Mouse (Mus musculus) heart, embryonic 16.5 days (tissue): Measurements from ENCODE around the gene Ttc3. TPM values are rescaled to one million over a fixed set of nuclear protein-coding genes. Genes with fewer than 3 reads are reported as not detected.

Experiments
- ATAC-seq: fragments of 200-750 bp; cut with Nextera tagmentation; replicated peaks from 2 replicates; pipeline ENCODE4 v1.8.0; 2017; ENCODE audit warnings: moderate number of reproducible peaks; ENCODE audit not compliant: insufficient read depth, low FRiP score; ENCODE audit errors: extremely low read depth
- H3K27ac ChIP-seq: fragments of 300-500 bp; sonication (generic); 2 replicates; pipeline ENCODE4 v1.5.1; 2014; ENCODE audit warnings: mild to moderate bottlenecking, low read length, control low read depth, moderate library complexity
- H3K27me3 ChIP-seq: fragments of 300-500 bp; sonication (generic); 2 replicates; pipeline ENCODE4 v1.6.1; 2014; ENCODE audit warnings: low read length, mixed read lengths; ENCODE audit not compliant: control insufficient read depth, insufficient read depth
- H3K36me3 ChIP-seq: fragments of 300-500 bp; sonication (generic); 2 replicates; pipeline ENCODE4 v1.6.1; 2014; ENCODE audit not compliant: control insufficient read depth, insufficient read depth
- H3K4me1 ChIP-seq: fragments of 300-500 bp; sonication (generic); 2 replicates; pipeline ENCODE4 v1.6.1; 2014; ENCODE audit warnings: low read length, mixed read lengths; ENCODE audit not compliant: control insufficient read depth, insufficient read depth
- H3K4me2 ChIP-seq: fragments of 300-500 bp; sonication (generic); 2 replicates; pipeline ENCODE4 v1.6.1; 2014; ENCODE audit warnings: low read depth, mild to moderate bottlenecking, control low read depth, low read length
- H3K4me3 ChIP-seq: fragments of 300-500 bp; sonication (generic); 2 replicates; pipeline ENCODE4 v1.5.1; 2014; ENCODE audit warnings: mild to moderate bottlenecking, control low read depth, low read length
- H3K9ac ChIP-seq: fragments of 300-500 bp; sonication (generic); 2 replicates; pipeline ENCODE4 v1.6.1; 2014; ENCODE audit warnings: low read length, control low read depth
- H3K9me3 ChIP-seq: fragments of 300-500 bp; sonication (generic); replicated peaks from 2 replicates; pipeline ENCODE4 v1.6.1; 2016; ENCODE audit warnings: low read length; ENCODE audit not compliant: control insufficient read depth
- WGBS: fragments of 180-500 bp; shearing (Covaris S2); extraction: QIAGEN DNeasy Blood & Tissue Kit; methylation state at CpG from one replicate; pipeline ENCODE4 v1.1.7; 2014; 5-methylcytosine and 5-hydroxymethylcytosine counted together
- polyA plus RNA-seq: library from polyadenylated mRNA; unstranded; fragments of >200 nt; fragmentation: Nextera tagmentation; extraction: Ambion mirVana; gene quantifications from 2 replicates; pipeline ENCODE4 v1.2.1, GENCODE M21; 2015

Gene Ttc3
- polyA plus RNA-seq, 1 experiment from 2014 or later, result 148 TPM

DNA sequence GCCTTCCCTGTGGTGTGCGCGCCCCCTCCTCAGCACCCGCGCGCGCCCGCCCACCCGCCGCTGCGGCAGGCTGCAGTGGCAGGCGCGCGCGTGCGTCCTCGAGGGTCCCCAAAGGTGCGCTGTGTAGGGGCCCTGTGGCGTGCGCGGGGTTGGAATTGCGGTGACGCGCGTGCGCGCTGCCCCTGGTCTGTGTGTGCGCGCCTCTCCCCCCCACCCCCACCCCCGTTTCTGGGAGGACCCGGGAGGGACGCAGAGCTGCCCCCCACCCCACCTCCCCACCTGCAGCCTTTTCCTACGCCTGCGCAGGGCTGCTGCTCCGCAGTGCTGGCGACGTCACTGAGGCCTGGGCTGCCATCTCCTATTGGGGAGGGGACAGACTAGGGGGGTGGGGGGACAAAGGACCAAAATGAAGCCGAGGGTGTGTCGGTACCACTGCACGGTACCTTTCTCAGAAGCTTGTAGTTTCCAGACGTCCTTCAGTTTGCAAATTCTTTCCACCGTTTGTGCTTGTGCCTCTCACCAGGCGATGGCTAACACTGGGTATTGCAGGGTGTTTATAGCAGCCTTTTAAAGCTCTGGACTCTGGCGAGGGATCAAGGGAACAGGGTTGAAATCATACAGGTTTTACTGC is 998 bp downstream of the Ttc3 start, which contains the start of gene Pigp:
TSS of gene Pigp (minus strand) at position 542 of the 631 bp plus-strand sequence.
- Histone ChIP-seq H3K9ac (peak within 1 kb of the TSS; percentile 89), H3K36me3 (no peaks in the 10 kb centered on the region), H3K4me1 (peaks cover 26% of the 10 kb centered on the region), H3K9me3 (no peaks in the 10 kb centered on the region), H3K27me3 (no peaks in the 10 kb centered on the region), H3K4me2 (peak within 1 kb of the TSS; percentile 74), H3K4me3 (peak within 1 kb of the TSS; percentile 71), H3K27ac (peak within 1 kb of the TSS; percentile 98)
- under 1% methylated on average over 43 of the region's 43 CpGs for WGBS
- ATAC-seq, result peak; percentile 74

DNA sequence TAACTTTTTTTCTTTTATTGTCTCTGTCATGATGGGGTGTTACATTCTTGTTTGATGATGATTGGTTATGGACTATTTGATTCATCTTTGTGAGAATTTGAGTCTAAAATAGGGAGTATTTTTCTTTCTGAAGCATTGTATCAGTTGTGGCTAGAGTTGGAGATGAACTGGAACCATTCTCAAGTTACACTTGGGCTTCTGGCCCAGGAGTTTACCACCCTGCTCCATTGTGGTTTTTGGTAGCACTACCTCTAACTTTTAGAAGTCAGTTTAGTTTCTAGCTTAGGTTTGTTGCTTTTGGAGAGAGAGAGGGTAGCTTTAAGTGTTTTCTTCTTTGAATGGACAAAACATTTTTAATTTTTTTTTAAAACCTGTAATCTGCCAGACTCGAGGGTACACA is 9.0 kb downstream of the Ttc3 start:
- Histone ChIP-seq H3K27ac (no peak overlapping the region), H3K4me2 (no peak overlapping the region), H3K27me3 (no peaks in the 10 kb centered on the region), H3K4me3 (no peak overlapping the region), H3K9ac (no peak overlapping the region), H3K36me3 (no peaks in the 10 kb centered on the region), H3K4me1 (peaks cover 26% of the 10 kb centered on the region), H3K9me3 (no peaks in the 10 kb centered on the region)
- ATAC-seq, result no peak
- WGBS, result 59% methylated on average over 1 of the region's 1 CpGs

DNA sequence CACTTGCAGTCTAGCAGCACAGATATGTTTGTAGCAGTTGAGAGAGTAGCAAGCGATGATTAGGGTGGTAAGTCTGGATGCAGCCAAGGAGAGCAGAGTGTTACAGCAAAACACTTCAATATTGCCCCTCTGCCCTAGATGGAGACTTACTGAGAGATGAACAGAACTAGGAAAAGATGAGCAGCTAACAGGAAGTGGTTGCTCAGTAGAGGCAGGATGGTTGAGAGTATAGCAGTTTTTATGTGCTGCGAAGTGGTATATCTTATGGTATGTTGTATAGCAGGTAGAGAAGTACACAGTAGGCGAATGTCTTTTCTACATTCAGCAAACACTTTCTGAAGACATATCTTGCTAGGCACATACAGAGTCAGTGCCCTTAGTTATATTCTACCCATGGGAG is 12.9 kb downstream of the Ttc3 start:
- Histone ChIP-seq H3K27ac (no peak overlapping the region), H3K9me3 (no peaks in the 10 kb centered on the region), H3K27me3 (no peaks in the 10 kb centered on the region), H3K36me3 (no peaks in the 10 kb centered on the region), H3K9ac (no peak overlapping the region), H3K4me2 (no peak overlapping the region), H3K4me3 (no peak overlapping the region), H3K4me1 (peaks cover 20% of the 10 kb centered on the region)
- 96% methylated on average over 3 of the region's 3 CpGs for WGBS
- ATAC-seq, result no peak

DNA sequence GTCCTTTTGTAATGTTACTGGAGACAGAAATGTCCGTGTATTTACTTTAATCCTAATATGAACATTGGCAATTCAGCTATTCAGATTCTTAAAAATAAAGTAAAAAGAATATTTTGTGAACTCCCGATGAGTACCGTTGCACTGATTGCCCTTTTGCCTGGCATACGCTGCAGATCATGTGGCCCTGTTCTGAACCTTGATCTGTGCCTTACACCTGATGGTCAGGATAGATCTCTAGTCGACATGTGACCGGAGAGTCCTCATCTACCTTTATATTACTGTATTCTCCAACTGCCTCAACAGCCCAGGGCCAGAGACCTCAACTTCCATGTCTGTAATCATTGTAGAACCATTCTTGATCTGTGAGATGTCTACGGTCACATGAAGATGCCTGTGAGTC is 17.3 kb downstream of the Ttc3 start:
- WGBS, result 94% methylated on average over 7 of the region's 7 CpGs

DNA sequence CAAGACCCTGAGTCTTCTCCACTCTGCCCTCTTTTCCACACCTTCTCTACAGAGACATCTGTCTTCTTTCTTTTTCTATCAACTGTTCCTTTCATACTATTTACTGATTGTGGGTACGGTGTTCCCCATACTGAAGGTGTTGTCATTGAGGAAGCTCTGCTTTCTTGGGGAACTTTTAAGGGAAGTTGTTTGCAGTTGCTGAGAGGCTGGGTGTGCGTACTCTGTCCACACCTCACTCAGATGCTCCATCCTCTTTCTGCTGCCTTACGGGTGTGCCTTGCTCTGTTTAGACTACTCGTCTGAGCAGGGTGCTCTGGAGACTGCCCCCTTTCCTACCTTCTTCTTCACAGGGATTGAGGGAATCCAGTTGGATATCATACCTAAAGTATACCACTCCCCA is 21.9 kb downstream of the Ttc3 start:
- ATAC-seq, result no peak
- Histone ChIP-seq H3K36me3 (peaks cover 6% of the 10 kb centered on the region), H3K4me2 (no peak overlapping the region), H3K4me1 (no peaks in the 10 kb centered on the region), H3K27me3 (no peaks in the 10 kb centered on the region), H3K9ac (no peak overlapping the region), H3K4me3 (no peak overlapping the region), H3K9me3 (no peaks in the 10 kb centered on the region), H3K27ac (no peak overlapping the region)
- WGBS, result 79% methylated on average over 4 of the region's 4 CpGs

More for the DNA sequence above, 17.3 kb downstream of the Ttc3 start:
- Histone ChIP-seq H3K9me3 (no peaks in the 10 kb centered on the region), H3K9ac (no peak overlapping the region), H3K27ac (no peak overlapping the region), H3K4me2 (no peak overlapping the region), H3K36me3 (no peaks in the 10 kb centered on the region), H3K4me1 (no peaks in the 10 kb centered on the region), H3K4me3 (no peak overlapping the region), H3K27me3 (no peaks in the 10 kb centered on the region)
- no peak for ATAC-seq

DNA sequence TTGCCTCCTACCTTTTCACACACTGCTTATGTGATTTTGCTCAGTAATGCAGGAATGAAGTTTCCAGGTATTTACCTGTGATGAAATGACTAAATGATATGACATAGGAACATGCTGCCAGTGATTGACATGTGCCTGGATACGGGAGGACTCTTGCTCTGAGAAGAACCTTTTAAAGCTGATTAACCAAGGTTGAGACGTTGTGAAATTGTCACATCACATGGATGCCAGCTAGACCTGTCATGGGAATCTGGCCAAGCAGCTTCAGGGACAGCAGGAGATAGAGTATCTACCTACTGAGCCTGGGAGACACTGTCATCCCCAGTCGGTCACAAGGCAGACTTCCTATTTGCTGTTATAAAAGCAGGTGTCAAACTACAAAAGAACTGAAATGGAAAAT is 24.6 kb downstream of the Ttc3 start:
- no peak overlapping the region for H3K9ac ChIP-seq
- no peaks in the 10 kb centered on the region for H3K9me3 ChIP-seq
- no peak overlapping the region for H3K27ac ChIP-seq
- H3K4me2 ChIP-seq, result no peak overlapping the region
- H3K27me3 ChIP-seq, result no peaks in the 10 kb centered on the region
- ATAC-seq, result no peak
- H3K4me3 ChIP-seq, result no peak overlapping the region
- H3K4me1 ChIP-seq, result peaks cover 11% of the 10 kb centered on the region
- WGBS, result 63% methylated on average over 3 of the region's 3 CpGs
- H3K36me3 ChIP-seq, result peaks cover 6% of the 10 kb centered on the region

DNA sequence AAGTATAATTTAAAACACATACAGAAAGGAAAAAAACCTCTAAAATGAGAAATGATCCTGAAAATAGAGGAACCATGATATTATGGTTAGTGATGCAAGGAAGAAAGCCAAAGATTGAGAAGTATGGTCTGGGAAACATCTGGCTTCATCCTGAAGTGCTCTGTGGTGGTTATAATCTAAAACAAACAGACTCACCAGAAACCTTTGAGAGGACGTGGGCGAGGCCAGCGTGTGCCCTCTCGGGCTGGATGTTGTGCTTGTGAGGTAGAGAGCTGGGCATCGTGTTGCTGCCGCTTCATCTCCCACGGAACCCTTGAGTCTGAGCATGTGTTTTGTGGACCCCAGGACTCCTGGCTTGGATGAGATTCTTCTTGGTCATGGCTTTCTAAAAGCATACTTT is 26.2 kb downstream of the Ttc3 start:
- Histone ChIP-seq H3K36me3 (peaks cover 6% of the 10 kb centered on the region), H3K9me3 (no peaks in the 10 kb centered on the region), H3K27ac (no peak overlapping the region), H3K4me3 (no peak overlapping the region), H3K9ac (no peak overlapping the region), H3K4me2 (no peak overlapping the region), H3K27me3 (no peaks in the 10 kb centered on the region), H3K4me1 (peaks cover 11% of the 10 kb centered on the region)
- WGBS, result 75% methylated on average over 7 of the region's 7 CpGs
- no peak for ATAC-seq

DNA sequence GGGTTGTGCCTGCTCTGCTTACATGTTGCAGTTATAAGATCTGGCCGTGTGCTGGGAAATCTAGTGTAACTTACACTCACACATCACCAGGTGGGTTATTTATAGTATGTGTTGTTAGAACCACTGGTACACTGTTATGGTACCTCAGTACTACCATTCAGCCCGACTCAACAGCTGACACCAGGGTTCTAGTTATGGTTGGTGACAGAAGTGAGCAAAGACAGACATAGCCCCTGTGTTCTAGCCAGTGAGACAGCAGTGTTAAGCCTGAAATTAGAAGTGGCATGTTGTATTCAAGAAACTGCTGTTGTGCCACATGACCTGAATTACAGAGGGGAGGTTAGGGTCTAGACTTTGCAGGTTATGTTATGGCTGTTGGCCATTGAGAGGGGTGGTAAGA is 28.7 kb downstream of the Ttc3 start:
- H3K9me3 ChIP-seq, result no peaks in the 10 kb centered on the region
- no peak overlapping the region for H3K4me2 ChIP-seq
- no peaks in the 10 kb centered on the region for H3K27me3 ChIP-seq
- no peak overlapping the region for H3K4me3 ChIP-seq
- H3K27ac ChIP-seq, result peak overlapping the region; percentile 17
- peaks cover 16% of the 10 kb centered on the region for H3K4me1 ChIP-seq
- WGBS, result 43% methylated on average over 2 of the region's 2 CpGs
- peaks cover 11% of the 10 kb centered on the region for H3K36me3 ChIP-seq
- ATAC-seq, result 0 out of 2 replicates have a peak, but pooled peaks have one; percentile 9
- no peak overlapping the region for H3K9ac ChIP-seq

DNA sequence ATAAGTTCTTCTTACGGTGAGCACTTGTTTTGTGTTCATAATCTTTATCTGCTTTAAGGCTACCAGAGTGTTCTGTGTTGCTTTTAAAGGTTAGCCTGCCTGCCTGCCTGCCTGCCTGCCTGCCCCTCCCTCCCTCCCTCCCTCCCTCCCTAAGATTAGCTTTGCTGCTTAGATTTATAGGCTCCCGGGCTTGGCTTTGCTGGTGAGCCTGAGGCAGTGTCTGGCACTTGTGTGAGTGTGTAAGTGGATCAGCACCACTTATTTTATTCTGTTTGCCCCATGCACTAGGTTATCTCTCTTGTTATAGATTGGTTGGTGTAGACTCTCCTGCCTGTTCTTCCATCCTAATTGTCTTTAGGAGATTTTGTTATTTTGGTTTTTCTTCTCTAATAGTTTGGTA is 31.2 kb downstream of the Ttc3 start:
- no peak overlapping the region for H3K27ac ChIP-seq
- no peaks in the 10 kb centered on the region for H3K27me3 ChIP-seq
- H3K4me2 ChIP-seq, result no peak overlapping the region

More for the DNA sequence above, 31.2 kb downstream of the Ttc3 start:
- Histone ChIP-seq H3K4me1 (peaks cover 16% of the 10 kb centered on the region), H3K9me3 (no peaks in the 10 kb centered on the region), H3K36me3 (peaks cover 13% of the 10 kb centered on the region), H3K9ac (no peak overlapping the region), H3K4me3 (no peak overlapping the region)
- WGBS, result 30% methylated on average over 2 of the region's 2 CpGs
- no peak; the same call in 1 of the 2 replicates for ATAC-seq
